Mouse (Mus musculus): Measurements from ENCODE around the gene Runx1. TPM values are rescaled to one million over a fixed set of nuclear protein-coding genes. Genes with fewer than 3 reads are reported as not detected.

Gene Runx1
- total and polyA plus RNA-seq, 3 experiments = 3.1 to 10.9 (median 4.7) TPM

GRCm38 (mm10) chr16:92644718-92645422 lies 181.1 kb downstream of the Runx1 start:
- Histone ChIP-seq H3K9ac (ENCODE audit: insufficient read depth, low read depth) (no peak overlapping the region), H3K27me3 (replicated peaks) (no peaks in the 10 kb centered on the region), H3K36me3 (replicated peaks in 1 of 2; ENCODE audit: control insufficient read depth in 1 of 2, insufficient read depth in 1 of 2, low read length in 1 of 2) (peaks cover 0 to 77% of the 10 kb centered on the region in 2 experiments), H3K4me1 (ENCODE audit: control insufficient read depth in 1 of 2, insufficient read depth in 2 of 2) (peaks cover 7 to 44% of the 10 kb centered on the region in 2 experiments), H3K9me3 (replicated peaks; ENCODE audit: low read length) (peaks cover 7% of the 10 kb centered on the region), H3K79me2 (replicated peaks; ENCODE audit: control insufficient read depth, extremely low read depth, insufficient read depth, poor library complexity, severe bottlenecking) (no peaks in the 10 kb centered on the region), H3K4me2 (ENCODE audit: insufficient read depth, low read depth, poor library complexity, severe bottlenecking) (no peak overlapping the region), H3K4me3 (replicated peaks in 1 of 3; ENCODE audit: low read depth in 2 of 3, low read length in 2 of 3, poor library complexity in 1 of 3) (no peak overlapping the region), H3K27ac (ENCODE audit: insufficient read depth, low read depth) (no peak overlapping the region)
- peak; percentile 52 for DNase-seq (ENCODE audit: extremely low read depth)
- dilution Hi-C loops (cut with MboI; ENCODE audit: extremely low pct_ligation_motif_present, extremely low pct_unique_long_range_greater_than_20kb, low sequenced_read_pairs) (no loop called here), in situ Hi-C loops (cut with MboI; ENCODE audit: low pct_ligation_motif_present, low pct_unique_long_range_greater_than_20kb, low sequenced_read_pairs) (no loop called here)
- TF ChIP-seq JUN (IDR thresholded peaks at IDR 0.05; ENCODE audit: insufficient read depth, low read depth, low read length) (no peak), USF2 (conservative IDR thresholded peaks at IDR 0.05; ENCODE audit: low read depth, low read length) (no peak), ZNF384 (IDR thresholded peaks at IDR 0.05; ENCODE audit: low read depth, low read length) (peak; percentile 67)

- peaks cover 7 to 46% of the 10 kb centered on the region in 2 experiments for H3K4me1 ChIP-seq (ENCODE audit: control insufficient read depth in 1 of 2, insufficient read depth in 2 of 2)
Observed at GRCm38 (mm10) chr16:92644315-92644714, 181.6 kb downstream of the Runx1 start.

DNA sequence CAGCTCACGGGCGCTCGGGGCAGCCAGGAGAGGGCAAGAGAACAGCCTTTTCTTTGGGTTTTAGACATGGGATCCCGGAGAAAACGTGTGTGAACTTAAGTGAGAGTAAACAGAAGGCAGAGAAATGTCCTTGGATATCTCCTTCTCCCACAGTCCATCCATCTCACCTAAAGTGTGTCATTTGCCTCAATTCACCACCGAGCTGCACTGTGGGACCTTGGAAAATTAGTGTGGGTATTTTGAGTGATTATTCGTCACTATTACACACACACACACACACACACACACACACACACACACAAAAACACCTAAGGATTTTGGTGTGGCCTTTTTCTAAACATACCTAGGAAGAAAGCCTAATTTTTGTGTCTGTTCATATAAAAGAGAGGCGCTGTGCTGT lies 183.7 kb downstream of the Runx1 start:
- no peak for DNase-seq (ENCODE audit: extremely low read depth)
- Histone ChIP-seq H3K9me3 (replicated peaks; ENCODE audit: low read length) (no peaks in the 10 kb centered on the region), H3K79me2 (replicated peaks; ENCODE audit: control insufficient read depth, extremely low read depth, insufficient read depth, poor library complexity, severe bottlenecking) (no peaks in the 10 kb centered on the region), H3K36me3 (replicated peaks in 1 of 2; ENCODE audit: control insufficient read depth in 1 of 2, insufficient read depth in 1 of 2, low read length in 1 of 2) (peaks cover 0 to 82% of the 10 kb centered on the region in 2 experiments), H3K9ac (ENCODE audit: insufficient read depth, low read depth) (no peak overlapping the region), H3K4me3 (replicated peaks in 1 of 3; ENCODE audit: low read depth in 2 of 3, low read length in 2 of 3, poor library complexity in 1 of 3) (no peak overlapping the region), H3K4me2 (ENCODE audit: insufficient read depth, low read depth, poor library complexity, severe bottlenecking) (no peak overlapping the region), H3K27ac (ENCODE audit: insufficient read depth, low read depth) (no peak overlapping the region), H3K27me3 (replicated peaks) (no peaks in the 10 kb centered on the region), H3K4me1 (ENCODE audit: control insufficient read depth in 1 of 2, insufficient read depth in 2 of 2) (peaks cover 7 to 49% of the 10 kb centered on the region in 2 experiments)
- dilution Hi-C loops (cut with MboI; ENCODE audit: extremely low pct_ligation_motif_present, extremely low pct_unique_long_range_greater_than_20kb, low sequenced_read_pairs) = no loop called here
- TF ChIP-seq CHD1 (IDR thresholded peaks at IDR 0.05; ENCODE audit: low read depth, low read length) (no peak), CTCF (conservative IDR thresholded peaks at IDR 0.05 in 1 of 2, IDR thresholded peaks at IDR 0.05 in 1 of 2; ENCODE audit: low read depth in 2 of 2, low read length in 2 of 2) (peak in 1 of 2 experiments; percentile 63; a peak in 2 of 4 replicates), SMC3 (IDR thresholded peaks at IDR 0.05; ENCODE audit: low read depth, low read length) (peak; percentile 64), E2F4 (IDR thresholded peaks at IDR 0.05; ENCODE audit: insufficient replicate concordance, low read depth, low read length) (no peak), IRF4 (IDR thresholded peaks at IDR 0.05; ENCODE audit: low read depth, low read length) (no peak), RAD21 (IDR thresholded peaks at IDR 0.05; ENCODE audit: low read depth, low read length) (peak; percentile 66), MXI1 (IDR thresholded peaks at IDR 0.05; ENCODE audit: low read depth, low read length) (no peak), ELF1 (IDR thresholded peaks at IDR 0.05; ENCODE audit: low read depth, low read length) (no peak), CHD2 (IDR thresholded peaks at IDR 0.05; ENCODE audit: low read length) (no peak), JUND (conservative IDR thresholded peaks at IDR 0.05; ENCODE audit: low read depth, low read length) (no peak), USF1 (IDR thresholded peaks at IDR 0.05; ENCODE audit: low read depth, low read length) (no peak), RCOR1 (conservative IDR thresholded peaks at IDR 0.05; ENCODE audit: low read depth, low read length) (no peak), TCF12 (IDR thresholded peaks at IDR 0.05; ENCODE audit: low read depth, low read length) (no peak), MAX (IDR thresholded peaks at IDR 0.05; ENCODE audit: low read length) (no peak), NELFE (IDR thresholded peaks at IDR 0.05; ENCODE audit: low read depth, low read length) (no peak), ZNF384 (IDR thresholded peaks at IDR 0.05; ENCODE audit: low read depth, low read length) (no peak), GABPA (IDR thresholded peaks at IDR 0.05; ENCODE audit: insufficient replicate concordance, low read depth, low read length) (no peak), MAZ (IDR thresholded peaks at IDR 0.05; ENCODE audit: low read depth, low read length) (no peak)
- in situ Hi-C loops (cut with MboI; ENCODE audit: low pct_ligation_motif_present, low pct_unique_long_range_greater_than_20kb, low sequenced_read_pairs) = no loop called here

More at GRCm38 (mm10) chr16:92644315-92644714, 181.6 kb downstream of the Runx1 start:
- Histone ChIP-seq H3K4me2 (ENCODE audit: insufficient read depth, low read depth, poor library complexity, severe bottlenecking) (no peak overlapping the region), H3K4me3 (replicated peaks in 1 of 3; ENCODE audit: low read depth in 2 of 3, low read length in 2 of 3, poor library complexity in 1 of 3) (no peak overlapping the region), H3K27me3 (replicated peaks) (no peaks in the 10 kb centered on the region), H3K36me3 (replicated peaks in 1 of 2; ENCODE audit: control insufficient read depth in 1 of 2, insufficient read depth in 1 of 2, low read length in 1 of 2) (peaks cover 0 to 77% of the 10 kb centered on the region in 2 experiments), H3K79me2 (replicated peaks; ENCODE audit: control insufficient read depth, extremely low read depth, insufficient read depth, poor library complexity, severe bottlenecking) (no peaks in the 10 kb centered on the region), H3K9me3 (replicated peaks; ENCODE audit: low read length) (peaks cover 7% of the 10 kb centered on the region), H3K27ac (ENCODE audit: insufficient read depth, low read depth) (no peak overlapping the region), H3K9ac (ENCODE audit: insufficient read depth, low read depth) (no peak overlapping the region)
- in situ Hi-C loops (cut with MboI; ENCODE audit: low pct_ligation_motif_present, low pct_unique_long_range_greater_than_20kb, low sequenced_read_pairs) (no loop called here), dilution Hi-C loops (cut with MboI; ENCODE audit: extremely low pct_ligation_motif_present, extremely low pct_unique_long_range_greater_than_20kb, low sequenced_read_pairs) (no loop called here)
- TF ChIP-seq MEF2A (IDR thresholded peaks at IDR 0.05; ENCODE audit: borderline replicate concordance, low read depth, low read length) (no peak), USF2 (conservative IDR thresholded peaks at IDR 0.05; ENCODE audit: low read depth, low read length) (no peak), EP300 (IDR thresholded peaks at IDR 0.05; ENCODE audit: low read length) (no peak), IRF4 (IDR thresholded peaks at IDR 0.05; ENCODE audit: low read depth, low read length) (no peak), ZMIZ1 (IDR thresholded peaks at IDR 0.05; ENCODE audit: low read depth, low read length) (no peak), GABPA (IDR thresholded peaks at IDR 0.05; ENCODE audit: insufficient replicate concordance, low read depth, low read length) (no peak), SIN3A (IDR thresholded peaks at IDR 0.05; ENCODE audit: low read length) (no peak), RAD21 (IDR thresholded peaks at IDR 0.05; ENCODE audit: low read depth, low read length) (no peak), UBTF (IDR thresholded peaks at IDR 0.05; ENCODE audit: low read depth, low read length) (no peak), MAFK (IDR thresholded peaks at IDR 0.05; ENCODE audit: insufficient replicate concordance, low read length) (no peak), MYC (IDR thresholded peaks at IDR 0.05; ENCODE audit: low read depth, low read length) (no peak), KAT2A (IDR thresholded peaks at IDR 0.05; ENCODE audit: insufficient replicate concordance, low read length) (no peak)
- no peak for DNase-seq (ENCODE audit: extremely low read depth)
